Mouse (Mus musculus): ENCODE measurements at regions not wholly inside any gene's neighbourhood (a gene's known extent, or its start where the extent isn't known, plus 50 kb on each side); places are given as distances from the start of the nearest gene placed in this dataset.
"Not testable (repeated sequence)": the region's sequence is repeated elsewhere in the genome, so short reads cannot be mapped to it uniquely, and the experiment has no call there.

DNA sequence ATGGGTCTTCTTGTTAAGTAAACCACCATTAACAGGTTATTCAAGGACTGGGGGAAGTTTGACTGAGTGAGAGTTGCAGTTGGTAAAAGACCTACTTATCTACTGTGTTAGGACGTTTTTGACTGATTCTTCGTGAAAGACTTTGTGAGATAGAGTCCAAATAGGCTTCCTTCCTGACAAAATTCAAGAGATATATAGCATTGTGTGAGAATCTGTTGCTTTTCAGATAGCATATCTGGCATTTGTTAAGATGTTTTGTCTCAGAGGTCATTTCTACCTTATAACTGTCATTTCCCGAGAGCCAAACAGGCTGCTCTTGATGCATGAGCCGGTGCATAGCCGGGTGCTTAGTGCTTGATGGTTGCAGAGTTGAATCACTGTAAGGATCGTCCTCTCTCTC is 214.8 kb downstream of the Pten start:
- no peak for DNase-seq (ENCODE audit: low read depth in 1 of 2, low spot score in 2 of 2)

DNA sequence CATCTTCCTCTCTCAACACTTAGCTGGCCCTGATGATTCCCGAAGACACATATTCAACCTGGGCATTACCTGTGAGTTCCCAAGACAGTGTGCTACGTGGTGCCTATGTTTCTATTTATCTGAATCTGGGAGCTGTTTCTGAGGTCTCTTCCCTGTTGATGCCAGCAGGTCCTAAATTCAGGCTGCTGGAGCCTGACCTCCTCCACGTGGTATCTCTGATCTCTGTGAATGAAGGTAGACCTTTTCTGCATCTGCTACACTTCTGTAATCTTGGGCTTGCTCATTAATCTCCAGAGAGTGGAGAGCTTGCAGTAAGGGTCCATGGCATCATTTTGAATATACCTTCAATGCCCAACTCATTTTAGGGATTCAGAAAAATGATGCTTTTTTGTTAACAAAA is 215.8 kb downstream of the Pten start:
- no peak for DNase-seq (ENCODE audit: low read depth in 1 of 2, low spot score in 2 of 2)

DNA sequence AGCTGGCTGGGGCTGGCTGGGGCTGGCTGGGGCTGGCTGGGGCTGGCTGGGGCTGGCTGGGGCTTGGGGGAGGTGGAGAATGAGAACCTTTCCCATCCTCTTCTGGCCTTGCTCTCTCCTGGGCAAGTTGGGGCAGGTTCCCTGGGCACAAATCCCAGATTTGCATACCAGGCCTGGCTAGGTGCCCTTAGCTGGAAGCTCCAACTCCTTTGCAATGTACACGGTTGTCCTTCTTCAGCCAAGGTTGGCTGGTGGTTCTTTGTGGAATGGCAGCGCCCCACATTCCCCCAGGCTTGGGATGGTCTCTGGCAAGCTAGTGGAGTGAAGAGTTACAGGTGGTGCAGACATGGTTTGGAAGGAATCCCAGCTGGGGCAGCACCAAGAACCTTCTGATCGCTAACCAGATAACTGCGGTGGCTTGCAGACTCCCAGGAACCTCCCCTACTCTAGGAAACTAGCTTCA is 217.5 kb downstream of the Pten start:
- DNase-seq (ENCODE audit: low read depth in 1 of 2, low spot score in 2 of 2), result no peak

DNA sequence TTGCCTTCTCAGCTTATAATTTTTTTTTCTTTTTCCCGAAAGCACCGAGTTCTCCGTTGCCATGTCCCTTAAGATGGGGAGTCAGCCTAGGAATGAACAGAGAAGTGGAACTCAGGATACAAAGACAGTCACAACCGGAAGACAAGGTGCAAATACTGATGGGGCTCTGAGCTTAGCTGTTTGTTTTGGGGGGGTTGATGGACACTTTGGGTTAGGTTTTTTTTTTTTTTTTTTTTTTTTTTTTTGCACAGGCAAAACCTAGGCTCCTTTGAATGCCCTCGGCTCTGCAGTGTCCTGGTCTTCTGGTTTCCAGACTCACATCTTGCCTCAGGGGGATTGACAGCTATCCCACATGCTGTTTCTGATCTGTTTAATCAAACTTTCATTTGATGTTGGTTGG is 218.0 kb downstream of the Pten start:
- no peak for DNase-seq (ENCODE audit: low read depth in 1 of 2, low spot score in 2 of 2)

DNA sequence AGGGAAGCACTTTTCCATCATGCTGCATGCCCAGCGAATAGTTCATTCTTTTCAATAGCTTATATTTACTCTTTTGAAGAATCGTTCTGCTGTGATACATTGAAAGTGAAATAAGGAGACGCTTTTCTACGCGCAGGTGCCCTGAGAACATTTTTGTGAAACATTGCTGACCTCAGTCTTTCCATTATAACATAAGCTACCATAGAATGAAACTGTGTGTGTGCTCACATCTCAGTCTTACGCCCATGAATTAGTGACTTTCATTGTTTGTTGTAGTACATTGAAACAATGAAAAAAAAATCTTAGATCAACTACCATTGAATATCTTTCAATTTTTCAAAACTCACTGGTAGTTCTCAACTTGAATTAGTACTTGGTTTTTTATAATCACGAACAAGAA is 219.2 kb downstream of the Pten start:
- DNase-seq (ENCODE audit: low read depth in 1 of 2, low spot score in 2 of 2), result no peak

DNA sequence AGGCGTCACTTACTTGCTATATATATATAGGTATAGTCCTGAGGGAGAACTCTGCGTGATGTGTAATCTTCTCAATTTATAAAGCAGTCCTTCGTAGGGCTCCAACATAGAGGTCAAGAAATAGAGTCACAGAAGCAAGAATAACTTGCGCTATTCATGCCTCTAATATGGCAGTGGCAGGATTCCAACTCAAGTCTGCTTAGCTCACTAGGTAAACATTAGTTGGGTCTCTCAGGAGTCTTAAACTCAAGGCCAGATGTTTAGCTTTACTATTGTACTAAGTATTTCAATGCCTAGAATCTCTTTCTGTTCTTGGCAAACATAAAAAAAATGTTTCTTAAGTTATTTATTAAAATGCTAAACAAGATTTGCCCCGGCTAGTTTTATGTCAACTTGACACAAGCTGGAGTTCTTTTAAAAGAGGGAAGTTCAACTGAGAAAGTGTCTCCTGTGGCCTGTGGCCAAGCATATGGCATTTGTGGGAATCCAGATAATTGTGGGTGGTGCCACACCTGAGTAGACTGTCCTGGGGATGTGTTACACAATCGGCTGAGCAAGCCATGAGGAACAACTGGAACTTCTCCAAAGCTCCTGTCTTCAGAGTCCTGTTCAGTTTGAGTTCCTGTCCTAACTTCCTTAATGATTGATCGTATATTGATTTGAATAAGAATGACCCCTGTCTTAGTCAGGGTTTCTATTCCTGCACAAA is 220.9 kb downstream of the Pten start:
- no peak for DNase-seq (ENCODE audit: low read depth in 1 of 2, low spot score in 2 of 2)

DNA sequence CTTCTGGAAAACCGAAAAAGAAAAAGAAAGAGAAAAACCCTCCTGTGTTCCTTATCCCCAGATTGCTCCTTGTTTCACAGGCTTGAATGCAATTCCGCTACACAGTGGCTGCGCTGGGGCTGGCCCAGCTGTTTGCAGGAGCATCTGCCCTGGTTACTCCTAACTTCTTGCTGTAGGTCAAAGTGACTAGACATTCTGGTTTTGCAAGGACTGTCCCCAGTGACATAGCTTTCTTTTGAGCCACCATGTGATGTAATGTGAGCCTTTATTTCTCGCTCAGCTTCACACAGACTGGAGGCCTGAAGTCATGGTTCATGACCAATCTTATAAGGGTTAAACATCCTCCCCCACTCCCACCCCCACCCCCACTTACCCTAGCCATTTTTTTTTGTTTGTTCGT is 222.8 kb downstream of the Pten start:
- DNase-seq (ENCODE audit: low read depth in 1 of 2, low spot score in 2 of 2), result no peak

DNA sequence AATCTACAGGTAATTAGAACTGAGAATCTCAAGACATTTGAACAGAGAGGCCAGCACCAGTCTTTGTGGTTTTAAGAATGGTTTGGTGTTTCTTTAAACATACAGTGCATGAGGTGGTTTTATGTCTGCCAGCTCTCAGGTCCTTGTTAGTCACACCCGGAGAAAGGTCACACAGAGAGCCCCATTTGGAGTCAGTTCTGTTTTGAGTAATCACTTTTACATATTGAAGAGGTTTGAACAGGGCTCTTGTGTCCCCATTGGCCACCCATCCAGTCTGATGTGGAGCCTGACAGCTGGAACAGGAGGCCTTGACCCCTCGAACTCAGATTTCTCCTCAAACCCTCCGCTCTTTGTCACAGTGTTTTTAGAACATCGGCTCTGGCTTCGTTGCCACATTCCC is 231.4 kb downstream of the Pten start:
- DNase-seq (ENCODE audit: low read depth in 1 of 2, low spot score in 2 of 2), result no peak

DNA sequence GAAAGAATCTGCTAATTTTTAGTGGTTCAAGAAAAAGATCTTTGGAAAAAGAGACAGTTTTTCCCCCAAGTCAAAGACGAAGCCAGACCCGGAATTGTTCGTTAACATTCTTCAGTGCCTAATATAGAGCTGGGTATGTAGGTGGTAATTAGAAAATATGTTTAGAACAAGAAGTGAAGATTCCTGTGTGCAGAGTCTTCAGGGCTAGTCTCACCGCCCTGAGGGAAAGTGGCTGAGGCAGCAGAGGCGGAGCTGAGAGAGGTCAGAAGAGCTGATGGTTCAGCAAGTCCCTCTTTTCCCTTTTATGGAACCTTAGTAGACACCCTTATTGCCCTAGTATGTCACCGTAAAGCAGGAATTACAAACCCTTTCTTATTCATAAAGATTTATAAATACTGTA is 232.0 kb downstream of the Pten start:
- DNase-seq (ENCODE audit: low read depth in 1 of 2, low spot score in 2 of 2), result no peak

DNA sequence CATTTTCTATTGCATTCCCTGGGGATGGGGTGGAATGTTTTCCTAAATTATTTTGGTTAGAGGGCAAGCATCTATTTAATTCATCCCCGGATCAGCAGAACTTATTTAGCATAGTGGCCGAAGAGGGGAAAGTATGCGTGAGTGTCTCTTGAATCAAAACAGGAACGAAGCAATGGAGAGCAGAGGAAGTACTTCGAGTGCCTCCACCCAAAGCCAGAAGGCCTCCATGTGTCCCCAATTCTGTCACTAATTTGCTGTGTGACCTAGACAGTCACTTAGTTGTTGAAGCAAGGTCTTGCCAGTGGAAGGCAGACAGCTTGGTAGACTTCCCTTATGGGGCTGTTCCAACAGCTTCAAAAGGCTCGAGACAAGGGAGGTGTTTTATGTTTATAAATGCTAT is 233.3 kb downstream of the Pten start:
- peak; percentile 48 for DNase-seq (ENCODE audit: low read depth in 1 of 2, low spot score in 2 of 2)

DNA sequence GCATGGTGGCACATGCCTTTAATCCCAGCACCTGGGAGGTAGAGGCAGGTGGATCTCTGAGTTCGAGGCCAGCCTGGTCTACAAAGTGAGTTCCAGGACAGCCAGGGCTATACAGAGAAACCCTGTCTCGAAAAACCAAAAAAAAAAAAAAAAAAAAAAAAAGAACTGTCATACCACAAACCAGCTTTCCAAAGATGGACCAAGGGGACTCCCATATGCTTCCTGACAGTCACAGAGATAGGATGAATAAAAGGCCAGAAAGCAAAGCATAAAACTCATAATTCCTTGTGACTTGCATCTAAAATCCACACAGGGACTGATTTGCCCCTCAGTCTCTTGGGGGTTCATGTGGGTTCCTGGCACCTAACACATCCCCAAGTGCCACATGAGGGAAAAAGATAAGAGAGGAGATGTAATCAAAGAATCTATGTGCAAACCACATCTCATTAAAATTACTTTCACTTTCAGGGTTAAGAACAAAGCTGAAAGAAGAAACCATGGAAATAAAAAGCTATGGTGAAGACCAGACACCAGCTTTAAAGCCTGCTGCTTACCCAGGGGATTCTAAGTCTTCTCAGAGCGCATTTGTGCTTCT is 241.4 kb downstream of the Pten start:
- DNase-seq (ENCODE audit: low read depth in 1 of 2, low spot score in 2 of 2), result no peak

DNA sequence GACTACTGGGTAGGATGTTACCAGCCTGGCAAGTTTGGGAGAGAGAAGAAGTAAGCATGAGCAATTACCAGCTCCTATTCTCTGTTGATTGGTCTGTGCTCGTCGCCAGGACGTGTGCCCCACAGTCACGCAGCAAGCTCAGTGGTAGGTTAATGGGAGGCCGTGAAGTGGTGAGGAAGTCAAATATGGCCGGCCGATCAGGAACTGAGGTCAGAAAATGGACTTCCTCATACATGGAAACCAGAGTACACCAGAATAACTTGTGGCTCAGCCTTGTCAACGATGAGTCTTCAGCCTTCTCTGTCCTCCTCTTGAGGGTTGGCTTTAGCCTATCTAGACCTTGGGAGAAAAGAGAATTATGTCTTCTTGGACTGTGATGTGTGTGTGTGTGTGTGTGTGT is 250.3 kb downstream of the Pten start:
- DNase-seq (ENCODE audit: low read depth in 1 of 2, low spot score in 2 of 2), result no peak

DNA sequence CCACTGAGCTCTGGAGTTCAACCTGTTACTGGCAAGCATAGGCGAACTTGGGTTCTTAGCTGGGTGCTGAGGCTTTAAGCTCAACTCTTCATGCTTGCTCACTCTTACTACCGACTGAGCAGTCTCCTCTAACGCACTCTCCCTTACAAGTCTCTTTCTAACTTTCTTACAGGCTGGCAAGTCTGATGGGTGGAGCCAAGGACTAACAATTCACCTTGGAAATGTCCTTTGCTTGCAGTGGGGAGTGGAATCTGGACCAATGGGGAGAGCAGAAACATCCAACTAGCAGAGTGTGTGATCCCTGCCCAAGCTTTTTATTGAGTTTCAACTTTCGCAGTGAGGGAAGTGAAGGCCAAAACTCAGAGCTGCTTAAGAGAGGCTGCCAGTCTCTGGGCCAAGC is 250.8 kb downstream of the Pten start:
- DNase-seq (ENCODE audit: low read depth in 1 of 2, low spot score in 2 of 2), result no peak

DNA sequence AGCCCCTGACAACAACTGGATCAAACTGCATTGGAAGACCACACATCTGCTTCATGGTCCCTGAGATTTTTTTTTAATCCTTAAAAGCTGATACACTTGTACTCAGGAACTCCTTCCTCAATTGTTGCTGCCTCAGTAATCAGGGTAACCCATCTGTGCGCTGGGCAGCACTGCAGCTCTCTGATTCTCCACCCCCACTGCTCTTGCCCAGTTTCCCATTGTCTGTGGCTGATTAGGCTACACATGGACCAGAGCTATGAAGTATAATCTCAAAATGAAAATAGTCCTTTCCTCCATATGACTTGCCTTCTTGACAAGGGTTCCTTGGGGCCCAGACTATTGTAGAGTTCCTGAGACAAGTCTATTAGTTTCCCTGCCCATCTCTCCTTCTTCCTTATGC is 251.5 kb downstream of the Pten start:
- no peak for DNase-seq (ENCODE audit: low read depth in 1 of 2, low spot score in 2 of 2)

DNA sequence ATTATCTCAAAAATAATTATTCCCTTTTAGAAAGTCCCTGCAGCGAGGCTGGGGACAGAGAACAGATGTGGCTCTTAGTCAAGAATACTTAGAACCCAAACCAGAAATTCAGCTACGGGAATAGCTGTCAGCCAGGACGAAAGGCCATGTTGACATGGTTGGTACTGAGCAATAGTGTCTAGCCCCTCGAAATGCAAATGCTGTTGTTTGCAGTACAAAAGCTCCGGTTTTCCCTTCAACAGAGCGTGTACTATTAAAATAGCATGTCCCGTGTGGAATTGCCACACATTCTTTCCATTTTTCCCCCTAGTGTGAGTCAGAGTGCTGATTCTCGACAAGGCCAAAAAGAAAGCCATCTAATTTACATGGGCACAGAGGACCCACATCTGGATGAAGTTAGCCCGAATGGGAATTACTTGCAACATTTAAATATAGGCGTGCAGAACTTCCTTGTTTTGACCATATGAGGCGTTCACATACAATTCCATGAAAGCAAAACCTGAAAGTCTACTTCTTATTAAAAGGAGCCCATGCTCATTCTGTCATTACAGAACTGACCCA is 253.7 kb downstream of the Pten start:
- DNase-seq (ENCODE audit: low read depth in 1 of 2, low spot score in 2 of 2), result no peak

DNA sequence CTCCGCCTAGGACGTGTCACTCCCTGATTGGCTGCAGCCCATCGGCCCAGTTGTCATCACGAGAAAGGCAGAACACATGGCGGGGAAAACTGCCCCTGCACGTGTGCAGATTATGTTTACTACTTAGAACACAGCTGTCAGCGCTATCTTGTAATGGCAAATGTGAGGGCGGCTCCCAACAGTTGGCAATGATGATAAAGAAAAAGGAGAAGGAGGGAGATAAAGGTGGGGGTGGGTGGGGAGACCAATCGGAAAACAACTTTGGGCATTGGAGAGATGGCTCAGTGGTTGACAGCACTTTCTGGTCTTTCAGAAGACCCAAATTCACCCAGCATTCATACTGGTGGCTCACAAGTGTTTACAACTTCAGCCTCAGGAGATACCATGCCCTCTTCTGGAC is 257.6 kb downstream of the Pten start:
- not testable (repeated sequence) for DNase-seq (ENCODE audit: low read depth in 1 of 2, low spot score in 2 of 2)

DNA sequence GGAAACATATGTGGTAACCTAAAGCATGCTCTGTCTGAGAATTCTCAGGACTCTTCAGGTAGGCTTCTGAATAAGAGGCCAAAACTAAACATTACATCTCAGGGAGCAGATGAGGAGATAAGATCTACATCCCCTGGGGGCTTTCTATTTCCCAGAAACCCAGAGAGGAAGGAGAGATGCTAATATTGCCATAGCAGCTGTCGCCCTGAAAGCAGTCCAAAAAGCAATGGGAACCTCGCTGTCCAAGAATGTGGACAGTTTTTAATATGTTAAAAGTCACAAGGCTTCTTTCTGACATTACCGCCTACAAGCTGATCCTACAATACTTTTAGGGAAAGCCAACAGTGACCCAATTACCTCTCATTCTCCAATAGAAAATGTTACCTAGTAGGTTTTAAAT is 263.9 kb downstream of the Pten start:
- DNase-seq (ENCODE audit: low read depth in 1 of 2, low spot score in 2 of 2), result no peak

DNA sequence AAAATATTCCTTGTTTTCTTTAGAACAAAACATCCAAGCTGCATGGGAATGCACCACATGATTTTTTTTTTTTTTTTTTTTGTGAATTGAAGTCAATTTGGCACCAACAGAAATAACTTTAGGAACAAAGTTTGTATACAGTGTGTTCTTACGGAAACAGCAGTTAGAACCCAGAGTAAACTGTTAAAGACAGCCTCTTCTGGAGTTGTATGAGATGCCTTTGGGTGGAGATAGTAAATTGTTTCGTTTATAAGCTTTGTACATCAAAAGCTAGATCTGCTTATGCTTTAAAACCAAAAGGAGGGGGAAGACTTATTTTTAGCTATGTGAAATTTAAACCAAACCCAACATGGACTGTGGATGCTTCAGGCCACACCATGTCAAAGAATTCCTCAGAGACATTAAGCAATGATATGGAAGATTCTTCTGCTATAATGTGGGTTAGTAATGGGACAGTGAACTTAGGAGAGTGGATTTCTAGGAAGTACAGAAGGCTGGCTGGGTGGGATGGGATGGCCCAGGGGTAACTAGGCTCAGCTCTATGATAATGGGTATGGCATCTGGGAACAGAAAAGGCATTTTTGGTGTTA is 265.6 kb downstream of the Pten start:
- no peak for DNase-seq (ENCODE audit: low read depth in 1 of 2, low spot score in 2 of 2)

DNA sequence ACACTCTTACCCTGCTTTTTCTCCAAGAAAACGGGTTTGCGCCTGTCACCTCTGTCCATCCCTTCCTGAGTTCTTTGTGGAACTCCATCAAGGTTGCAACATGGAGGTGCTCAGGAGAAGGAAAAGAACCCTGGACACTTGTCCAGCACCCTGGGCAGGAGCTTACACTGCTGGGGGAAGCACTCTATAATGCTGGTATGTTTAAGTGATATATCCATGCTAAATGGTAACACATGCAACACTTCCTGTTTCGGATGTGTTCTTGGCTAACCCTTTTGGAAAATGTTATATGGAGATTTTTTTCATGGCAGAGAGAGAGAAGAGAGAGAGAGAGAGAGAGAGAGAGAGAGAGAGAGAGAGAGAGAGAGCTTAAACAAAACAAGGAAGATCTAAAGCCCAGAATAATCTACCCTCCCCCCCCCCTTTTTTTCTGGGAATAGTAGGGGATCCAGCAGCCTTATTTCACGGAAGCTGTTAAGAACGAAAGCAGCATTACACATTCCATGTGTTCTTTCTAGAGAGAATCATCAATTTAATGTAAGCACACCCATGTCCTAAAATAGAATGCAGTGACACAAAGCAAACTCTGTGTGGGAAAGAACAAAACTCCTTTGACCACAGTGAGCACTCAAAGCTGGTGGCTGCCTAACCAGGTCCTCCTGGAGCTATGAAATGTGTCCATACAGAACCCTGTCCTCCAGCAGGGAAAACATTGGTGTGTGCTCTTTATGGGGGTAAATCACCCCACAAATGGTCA is 272.6 kb downstream of the Pten start:
- DNase-seq (ENCODE audit: low read depth in 1 of 2, low spot score in 2 of 2), result no peak

DNA sequence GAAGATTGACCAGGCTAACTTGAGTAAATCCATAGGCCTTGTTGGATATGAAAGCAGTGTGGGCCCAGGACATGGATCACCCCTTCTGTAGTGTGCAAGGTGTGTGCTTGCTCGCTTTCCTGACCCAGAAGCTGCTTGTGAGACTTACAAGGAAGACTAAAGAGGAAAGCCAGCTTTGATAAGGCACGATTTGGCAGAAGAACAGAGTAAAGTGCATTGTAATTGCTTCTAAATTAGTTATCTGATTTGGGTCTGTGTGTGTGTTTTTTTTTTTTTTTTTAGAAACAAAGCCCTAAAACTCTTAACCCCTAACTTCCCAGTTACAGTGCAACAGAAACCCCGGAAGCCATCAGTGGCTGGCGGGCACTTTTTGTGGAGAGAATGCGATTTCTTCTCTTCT is 283.2 kb downstream of the Pten start:
- DNase-seq (ENCODE audit: low read depth in 1 of 2, low spot score in 2 of 2), result no peak

DNA sequence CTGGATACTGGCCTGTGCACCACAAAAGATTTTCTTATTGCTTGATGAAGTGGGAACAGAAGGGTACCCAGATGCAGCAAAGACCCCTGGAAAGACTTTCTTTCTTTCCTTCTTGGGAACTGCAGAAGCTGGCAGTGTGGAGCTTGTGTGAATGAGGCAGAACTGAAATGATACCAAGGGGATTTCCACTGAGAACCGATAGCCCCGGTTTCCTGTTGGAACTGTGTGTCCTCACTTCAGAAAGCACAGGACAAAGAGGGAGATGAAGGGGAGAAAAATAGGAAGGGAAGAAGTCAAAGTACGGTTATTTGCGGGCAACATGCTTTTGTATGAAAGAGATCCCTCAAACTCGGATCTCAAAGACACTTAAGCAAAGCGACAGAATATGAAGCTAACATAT is 283.7 kb downstream of the Pten start:
- DNase-seq (ENCODE audit: low read depth in 1 of 2, low spot score in 2 of 2), result no peak

DNA sequence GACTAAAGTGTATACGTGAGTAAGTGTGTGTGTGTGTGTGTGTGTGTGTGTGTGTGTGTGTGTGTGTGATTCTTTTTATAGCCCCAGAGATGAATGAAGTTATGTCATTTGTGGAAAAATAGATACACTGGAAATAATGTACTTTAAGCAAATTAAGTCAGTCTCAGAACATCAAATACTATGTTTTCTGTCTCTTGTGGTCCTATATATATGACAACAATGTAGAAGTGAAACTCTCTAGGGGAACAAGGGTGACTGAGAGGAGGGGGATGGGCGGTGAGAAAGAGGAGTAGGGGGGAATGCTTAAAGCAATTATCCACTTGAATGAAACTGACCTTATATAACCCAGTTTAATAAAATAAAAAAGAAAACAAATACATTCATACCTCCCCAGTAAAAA is 285.5 kb downstream of the Pten start:
- DNase-seq (ENCODE audit: low read depth in 1 of 2, low spot score in 2 of 2), result no peak

Measured in monocyte, adult 2 months (primary cell).